ENCODE assay signal across 2 mouse cellular contexts in the genomic region with DNA sequence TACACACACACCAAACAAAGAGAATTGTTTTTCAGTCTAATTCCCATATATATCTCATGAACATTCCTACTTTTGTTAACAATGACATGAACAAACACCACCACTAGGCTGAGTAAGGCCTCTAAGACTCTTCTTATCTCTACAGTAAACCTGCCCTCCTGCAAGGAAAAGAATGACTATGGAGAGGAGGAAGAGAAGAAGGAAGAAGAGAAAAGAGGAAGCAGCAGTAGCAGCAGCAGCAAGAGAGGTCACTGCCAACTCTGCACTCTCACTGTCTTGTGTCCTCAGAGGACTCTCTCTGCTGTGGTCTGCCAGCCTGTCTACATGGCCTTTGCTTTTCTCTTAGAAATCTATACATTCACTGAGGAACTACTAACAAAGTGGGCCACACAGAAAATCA.
TF ChIP-seq lines count a peak whose summit lies in the region.

No protein-coding gene starts in this region.

TF ChIP-seq in CH12.LX, 34 proteins besides CTCF, POLR2A, EP300 and RAD21 (continued from another document):
- TF ChIP-seq E2F4 (IDR thresholded peaks at IDR 0.05; ENCODE audit: insufficient replicate concordance, low read depth, low read length) (no peak), PAX5 (IDR thresholded peaks at IDR 0.05; ENCODE audit: low read length) (no peak), UBTF (IDR thresholded peaks at IDR 0.05; ENCODE audit: low read depth, low read length) (no peak), RCOR1 (conservative IDR thresholded peaks at IDR 0.05; ENCODE audit: low read depth, low read length) (no peak), ELF1 (IDR thresholded peaks at IDR 0.05; ENCODE audit: low read depth, low read length) (no peak), USF2 (conservative IDR thresholded peaks at IDR 0.05; ENCODE audit: low read depth, low read length) (no peak), ZC3H11A (IDR thresholded peaks at IDR 0.05; ENCODE audit: low read depth, low read length) (no peak), HCFC1 (IDR thresholded peaks at IDR 0.05; ENCODE audit: low read depth, low read length) (no peak), POLR2AphosphoS2 (IDR thresholded peaks at IDR 0.05; ENCODE audit: low read depth, low read length) (no peak), MAX (IDR thresholded peaks at IDR 0.05; ENCODE audit: low read length) (no peak), SIN3A (IDR thresholded peaks at IDR 0.05; ENCODE audit: low read length) (no peak)
TF ChIP-seq in CH12.LX: peak in this region for 0.

TF ChIP-seq in MEL, 35 proteins besides CTCF, POLR2A, EP300 and RAD21 (continued from another document):
- no peak for TF ChIP-seq ZNF384 (IDR thresholded peaks at IDR 0.05; ENCODE audit: low read depth, low read length)
- peak; percentile 46; the same call in 1 of the 2 replicates for TF ChIP-seq SIN3A (IDR thresholded peaks at IDR 0.05; ENCODE audit: low read length)
- TF ChIP-seq CHD1 (IDR thresholded peaks at IDR 0.05; ENCODE audit: low read depth, low read length) = no peak
- no peak for TF ChIP-seq NRF1 (IDR thresholded peaks at IDR 0.05; ENCODE audit: insufficient read depth, low read depth, low read length, poor library complexity, severe bottlenecking)
- no peak for TF ChIP-seq MAZ (IDR thresholded peaks at IDR 0.05; ENCODE audit: low read depth, low read length)
- TF ChIP-seq ETS1 (IDR thresholded peaks at IDR 0.05; ENCODE audit: low read depth, low read length) = peak; percentile 68; the same call in 1 of the 2 replicates
- no peak for TF ChIP-seq USF2 (IDR thresholded peaks at IDR 0.05; ENCODE audit: borderline replicate concordance in 1 of 2, insufficient read depth in 1 of 2, low read depth in 1 of 2, low read length in 2 of 2)
- TF ChIP-seq ZC3H11A (IDR thresholded peaks at IDR 0.05; ENCODE audit: low read depth, low read length) = 0 out of 2 replicates have a peak, but pooled peaks have one; percentile 1
- no peak for TF ChIP-seq JUND (IDR thresholded peaks at IDR 0.05; ENCODE audit: low read depth, low read length)
- TF ChIP-seq MXI1 (IDR thresholded peaks at IDR 0.05; ENCODE audit: low read depth, low read length) = no peak
- TF ChIP-seq GATA1 (IDR thresholded peaks at IDR 0.05; ENCODE audit: low read depth, low read length) = peak; percentile 89
- TF ChIP-seq POLR2AphosphoS5 (IDR thresholded peaks at IDR 0.05; ENCODE audit: borderline replicate concordance, low read depth, low read length) = no peak
- TF ChIP-seq UBTF (IDR thresholded peaks at IDR 0.05; ENCODE audit: borderline replicate concordance, insufficient read depth, low read depth, low read length) = no peak
- TF ChIP-seq MEF2A (IDR thresholded peaks at IDR 0.05; ENCODE audit: extremely low read depth, insufficient replicate concordance, low read depth, low read length, poor library complexity, severe bottlenecking) = no peak
- TF ChIP-seq HCFC1 (IDR thresholded peaks at IDR 0.05; ENCODE audit: low read depth, low read length) = no peak
- TF ChIP-seq TBP (IDR thresholded peaks at IDR 0.05; ENCODE audit: low read depth, low read length) = no peak
- TF ChIP-seq E2F4 (IDR thresholded peaks at IDR 0.05; ENCODE audit: borderline replicate concordance, low read depth, low read length) = no peak
- TF ChIP-seq NELFE (IDR thresholded peaks at IDR 0.05; ENCODE audit: low read depth, low read length) = 0 out of 2 replicates have a peak, but pooled peaks have one; percentile 11
- TF ChIP-seq TCF12 (IDR thresholded peaks at IDR 0.05; ENCODE audit: low read depth, low read length) = peak; percentile 69
- TF ChIP-seq MAX (IDR thresholded peaks at IDR 0.05; ENCODE audit: low read length) = no peak
- TF ChIP-seq KAT2A (conservative IDR thresholded peaks at IDR 0.05; ENCODE audit: low read depth, low read length) = no peak
- TF ChIP-seq MYC (IDR thresholded peaks at IDR 0.05; ENCODE audit: low read depth, low read length) = peak; percentile 31; the same call in 1 of the 2 replicates
- TF ChIP-seq CHD2 (IDR thresholded peaks at IDR 0.05; ENCODE audit: low read length) = no peak; the same call in 1 of the 2 replicates
- TF ChIP-seq GABPA (IDR thresholded peaks at IDR 0.05; ENCODE audit: low read depth, low read length) = 0 out of 2 replicates have a peak, but pooled peaks have one; percentile 10
- TF ChIP-seq ZKSCAN1 (IDR thresholded peaks at IDR 0.05; ENCODE audit: low read depth, low read length) = no peak
- peak; percentile 38; the same call in 1 of the 2 replicates for TF ChIP-seq MAFK (IDR thresholded peaks at IDR 0.05; ENCODE audit: borderline replicate concordance, low read depth, low read length)
